Mouse (Mus musculus) liver, postnatal 0 days (tissue): ENCODE data around the gene Sept1. TPM values are rescaled to one million over a fixed set of nuclear protein-coding genes. Genes with fewer than 3 reads are reported as not detected.

Source experiments
- ATAC-seq: fragments of 200-750 bp; cut with Nextera tagmentation; 2 replicates; pipeline ENCODE4 v1.8.0; 2017; ENCODE audit warnings: mild to moderate bottlenecking, moderate library complexity
- DNase-seq: peaks from one replicate; pipeline ENCODE4 v3.0.0-alpha.2; 2016
- H3K27ac ChIP-seq: fragments of 300-500 bp; sonication (generic); 2 replicates; pipeline ENCODE4 v1.5.1; 2014; ENCODE audit warnings: antibody characterized with exemption, moderate library complexity, mild to moderate bottlenecking, low read depth
- H3K27me3 ChIP-seq: fragments of 300-500 bp; sonication (generic); 2 replicates; pipeline ENCODE4 v1.6.1; 2014; ENCODE audit warnings: low read length, control low read depth, mixed read lengths; ENCODE audit not compliant: insufficient read depth
- H3K36me3 ChIP-seq: fragments of 300-500 bp; sonication (generic); replicated peaks from 2 replicates; pipeline ENCODE4 v1.6.1; 2014; ENCODE audit warnings: mild to moderate bottlenecking, control low read depth, low read length, moderate library complexity, mixed read lengths; ENCODE audit not compliant: insufficient read depth
- H3K4me1 ChIP-seq: fragments of 300-500 bp; sonication (generic); 2 replicates; pipeline ENCODE4 v1.6.1; 2014; ENCODE audit warnings: antibody characterized with exemption, mild to moderate bottlenecking, control low read depth; ENCODE audit not compliant: insufficient read depth
- H3K4me2 ChIP-seq: fragments of 300-500 bp; sonication (generic); 2 replicates; pipeline ENCODE4 v1.6.1; 2014; ENCODE audit warnings: low read depth, mild to moderate bottlenecking, low read length, moderate library complexity, mixed read lengths
- H3K4me3 ChIP-seq: fragments of 300-500 bp; sonication (generic); 2 replicates; pipeline ENCODE4 v1.5.1; 2014; ENCODE audit warnings: low read depth, low read length
- H3K9ac ChIP-seq: fragments of 300-500 bp; sonication (generic); replicated peaks from 2 replicates; pipeline ENCODE4 v1.6.1; 2014; ENCODE audit warnings: mild to moderate bottlenecking, moderate library complexity
- H3K9me3 ChIP-seq: fragments of 300-500 bp; sonication (generic); 2 replicates; pipeline ENCODE4 v1.6.1; 2016; ENCODE audit warnings: mild to moderate bottlenecking, control low read depth, low read length, mixed read lengths
- CTCF ChIP-seq: sonication (generic); IDR thresholded peaks from 2 replicates; pipeline ENCODE4 v1.5.1; 2016; ENCODE audit warnings: antibody characterized with exemption, low read depth
- EP300 ChIP-seq: IDR thresholded peaks from 2 replicates; pipeline ENCODE4 v1.6.1; 2016; ENCODE audit warnings: antibody characterized with exemption, low read depth, mild to moderate bottlenecking
- WGBS: fragments of 180-500 bp; shearing (Covaris S2); extraction: QIAGEN DNeasy Blood & Tissue Kit; methylation state at CpG from one replicate; pipeline ENCODE4 v1.1.7; 2014; ENCODE audit not compliant: insufficient replicate concordance; 5-methylcytosine and 5-hydroxymethylcytosine counted together
- polyA plus RNA-seq: library from polyadenylated mRNA; unstranded; fragments of >200 nt; fragmentation: Nextera tagmentation; extraction: Ambion mirVana; gene quantifications from 2 replicates; pipeline ENCODE4 v1.2.1, GENCODE M21; 2015

Gene Sept1
- polyA plus RNA-seq, 1 experiment from 2014 or later = 16.7 TPM

DNA sequence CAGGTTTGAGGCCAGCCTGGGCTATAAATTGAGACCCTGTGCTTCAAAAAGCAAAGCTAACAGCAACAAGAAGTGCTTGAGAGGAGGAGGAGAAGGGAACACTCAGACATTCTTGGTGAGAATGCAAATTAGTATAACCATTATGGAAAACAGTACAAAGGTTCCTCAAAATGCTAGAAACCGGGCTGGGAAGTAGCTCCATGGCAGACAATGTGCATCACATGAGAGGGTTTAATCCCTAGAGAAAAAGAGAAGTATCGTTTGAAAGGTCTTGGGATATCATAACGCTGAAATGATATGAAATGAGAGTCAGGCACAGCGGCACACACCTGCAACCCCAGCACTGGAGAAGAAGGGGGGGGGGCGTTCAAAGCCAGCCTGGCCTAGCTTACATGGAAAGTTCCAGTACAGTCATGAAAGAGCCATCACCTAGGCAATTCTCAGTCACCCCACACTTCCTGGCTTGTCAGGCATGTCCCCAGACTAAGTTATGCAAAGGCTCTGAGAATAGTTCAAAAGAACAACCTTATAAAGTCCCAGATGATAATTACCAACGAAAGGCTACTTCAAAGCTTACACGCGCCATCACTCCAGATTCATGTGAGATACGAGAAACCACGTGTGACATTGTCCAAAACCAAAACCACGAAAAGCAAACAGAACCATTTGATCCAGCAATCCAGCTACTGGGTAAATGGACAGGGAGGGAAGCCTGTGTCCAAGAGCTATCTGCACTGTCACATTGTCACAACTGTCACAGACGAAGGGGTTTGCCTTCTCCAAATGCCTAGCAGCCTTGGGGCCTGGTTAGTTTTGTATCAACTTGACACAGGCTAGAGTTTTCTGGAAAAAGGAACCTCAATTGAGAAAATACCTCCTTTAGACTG is 67.1 kb downstream of the Sept1 start:
- Histone ChIP-seq H3K9ac (no peak overlapping the region), H3K4me3 (no peak overlapping the region), H3K4me2 (no peak overlapping the region), H3K27me3 (no peaks in the 10 kb centered on the region), H3K4me1 (peaks cover 2% of the 10 kb centered on the region; the same call in 1 of the 2 replicates), H3K9me3 (no peaks in the 10 kb centered on the region), H3K36me3 (no peaks in the 10 kb centered on the region), H3K27ac (no peak overlapping the region)
- WGBS = 68% methylated on average over 12 of the region's 12 CpGs
- ATAC-seq = no peak
- TF ChIP-seq CTCF = no peak
- TF ChIP-seq EP300 = no peak
- DNase-seq = no peak

Other genes starting within 250 kb of the Sept1 start
- 10.5 and 10.9 TPM in 2 replicates for gene Mvp, start 218.5 kb downstream of the Sept1 start, polyA plus RNA-seq
- 0.26 TPM in 1 of 2 replicates, not detected in the other for gene Pagr1b, start 216.6 kb downstream of the Sept1 start, polyA plus RNA-seq
- 12.2 and 13.8 TPM in 2 replicates for gene Pagr1a, start 215.8 kb downstream of the Sept1 start, polyA plus RNA-seq
- gene Gm42742, start 212.0 kb downstream of the Sept1 start, polyA plus RNA-seq = 4.5 and 7.8 TPM in 2 replicates
- gene Prrt2, start 211.9 kb downstream of the Sept1 start, polyA plus RNA-seq = 0.18 TPM in 1 of 2 replicates, not detected in the other
- gene Maz, start 206.1 kb downstream of the Sept1 start, polyA plus RNA-seq = 20.0 and 24.0 TPM in 2 replicates
- gene Kif22, start 190.7 kb downstream of the Sept1 start, polyA plus RNA-seq = 45.4 and 47.4 TPM in 2 replicates
- 0.59 and 1.8 TPM in 2 replicates for gene Zg16, start 145.8 kb downstream of the Sept1 start, polyA plus RNA-seq
- gene AI467606, start 141.8 kb downstream of the Sept1 start, polyA plus RNA-seq = 7.6 and 8.1 TPM in 2 replicates
- gene Qprt, start 110.9 kb downstream of the Sept1 start, polyA plus RNA-seq = 148 and 151 TPM in 2 replicates
- gene Spn, start 95.3 kb downstream of the Sept1 start, polyA plus RNA-seq = 4.9 and 5.6 TPM in 2 replicates
- gene Cd2bp2, start 37.1 kb downstream of the Sept1 start, polyA plus RNA-seq = 11.5 and 14.0 TPM in 2 replicates
- gene Tbc1d10b, start 24.7 kb downstream of the Sept1 start, polyA plus RNA-seq = 8.3 and 8.6 TPM in 2 replicates
- 19.7 and 94.3 TPM in 2 replicates for gene Mylpf, start 24.2 kb downstream of the Sept1 start, polyA plus RNA-seq
- 4.0 and 5.3 TPM in 2 replicates for gene Zfp553, start 69 bp downstream of the Sept1 start, polyA plus RNA-seq
- 15.5 and 17.8 TPM in 2 replicates for gene Zfp771, start 11.1 kb upstream of the Sept1 start, polyA plus RNA-seq
- gene Dctpp1, start 27.6 kb upstream of the Sept1 start, polyA plus RNA-seq = 96.8 and 107 TPM in 2 replicates
- gene Sephs2, start 40.9 kb upstream of the Sept1 start, polyA plus RNA-seq = 712 and 714 TPM in 2 replicates
- 5.9 and 6.8 TPM in 2 replicates for gene Itgal, start 63.1 kb upstream of the Sept1 start, polyA plus RNA-seq
- gene Zfp768, start 112.5 kb upstream of the Sept1 start, polyA plus RNA-seq = 4.8 and 6.4 TPM in 2 replicates
- 1.5 TPM in 2 replicates for gene Zfp747, start 142.9 kb upstream of the Sept1 start, polyA plus RNA-seq
- gene 9130019O22Rik, start 154.0 kb upstream of the Sept1 start, polyA plus RNA-seq = 0.89 and 1.2 TPM in 2 replicates
- gene E430018J23Rik, start 160.5 kb upstream of the Sept1 start, polyA plus RNA-seq = 1.9 and 2.6 TPM in 2 replicates
- gene Zfp764, start 173.7 kb upstream of the Sept1 start, polyA plus RNA-seq = 0.98 and 1.1 TPM in 2 replicates
- 8.7 and 10.1 TPM in 2 replicates for gene Zfp688, start 188.9 kb upstream of the Sept1 start, polyA plus RNA-seq
- gene Zfp689, start 216.0 kb upstream of the Sept1 start, polyA plus RNA-seq = 1.4 and 1.5 TPM in 2 replicates
- 16.0 and 17.6 TPM in 2 replicates for gene Prr14, start 226.5 kb upstream of the Sept1 start, polyA plus RNA-seq
- gene Fbrs, start 246.1 kb upstream of the Sept1 start, polyA plus RNA-seq = 4.7 TPM in 2 replicates